Comparison of ENCODE assay signal across 16 mouse cellular contexts in genomic region chr5:82059108-82059838, GRCm38 (mm10).
"Had no signal": no experiment of that assay in that cellular context is flagged by ENCODE, and none has a peak within 500 bp of the region (broad histone marks: within the 10 kb centered on the region; RNA-seq: fewer than 3 reads in every experiment).

No protein-coding gene starts in this region.

- H3K4me1 ChIP-seq: neural tube, embryonic 13.5 days; neural tube, embryonic 15.5 days; stomach, embryonic 15.5 days had no signal

- H3K36me3 ChIP-seq: neural tube, embryonic 13.5 days; neural tube, embryonic 15.5 days; stomach, embryonic 15.5 days had no signal

- H3K9ac ChIP-seq: neural tube, embryonic 13.5 days; neural tube, embryonic 15.5 days; stomach, embryonic 15.5 days had no signal

- H3K4me2 ChIP-seq: neural tube, embryonic 13.5 days; neural tube, embryonic 15.5 days; stomach, embryonic 15.5 days had no signal

- H3K9me3 ChIP-seq: neural tube, embryonic 15.5 days; stomach, embryonic 15.5 days had no signal

- H3K27me3 ChIP-seq: neural tube, embryonic 13.5 days; neural tube, embryonic 15.5 days; stomach, embryonic 15.5 days had no signal

- H3K27ac ChIP-seq: neural tube, embryonic 13.5 days; neural tube, embryonic 15.5 days; stomach, embryonic 15.5 days; stomach, postnatal 0 days had no signal

- DNase-seq: retina, postnatal 1 day; right cerebral cortex, adult 18-20 months; right cerebral cortex, postnatal 14 days; right cerebral cortex, postnatal 25 days; right cerebral cortex, postnatal 4 days; spleen, adult 18-20 months; thymus, adult 18-20 months; thymus, adult 2 months; thymus, postnatal 14 days; thymus, postnatal 25 days; thymus, postnatal 36 days; thymus, postnatal 4 days had no signal

- H3K4me3 ChIP-seq: neural tube, embryonic 13.5 days; neural tube, embryonic 15.5 days; stomach, embryonic 15.5 days had no signal
